Mouse (Mus musculus): ENCODE data around the gene Usp44. TPM values are rescaled to one million over a fixed set of nuclear protein-coding genes. Genes with fewer than 3 reads are reported as not detected.
"Not testable (repeated sequence)": the region's sequence is repeated elsewhere in the genome, so short reads cannot be mapped to it uniquely, and the experiment has no call there.

The Usp44 gene
- polyA plus RNA-seq, 1 experiment from 2014 or later, result 0.47 TPM

- Histone ChIP-seq H3K9ac (ENCODE audit: low read length) (peak overlapping the region; percentile 65), H3K36me3 (ENCODE audit: control insufficient read depth, insufficient read depth) (no peaks in the 10 kb centered on the region), H3K9me3 (replicated peaks; ENCODE audit: control insufficient read depth, low read length) (no peaks in the 10 kb centered on the region), H3K27me3 (ENCODE audit: control insufficient read depth, insufficient read depth, low read length) (peaks cover 43% of the 10 kb centered on the region), H3K27ac (ENCODE audit: low read length) (no peak overlapping the region), H3K4me3 (ENCODE audit: low read length) (peak overlapping the region; percentile 84), H3K4me1 (ENCODE audit: control insufficient read depth, insufficient read depth, low read length) (0 out of 2 replicates have a peak, but pooled peaks cover 6% of the 10 kb centered on the region), H3K4me2 (ENCODE audit: low read depth, low read length) (peak overlapping the region; percentile 99)
- peak; percentile 90 for ATAC-seq (replicated peaks; ENCODE audit: extremely low read depth, insufficient read depth, low FRiP score)
- WGBS, result under 1% methylated on average over 75 of the region's 75 CpGs
Measured at GRCm38 (mm10) chr10:93833699-93834393, 2.5 kb downstream of the Usp44 start.

- WGBS, result 11% methylated on average over 13 of the region's 13 CpGs
- Histone ChIP-seq H3K4me3 (ENCODE audit: low read length) (peak overlapping the region; percentile 84), H3K36me3 (ENCODE audit: control insufficient read depth, insufficient read depth) (no peaks in the 10 kb centered on the region), H3K9me3 (replicated peaks; ENCODE audit: control insufficient read depth, low read length) (no peaks in the 10 kb centered on the region), H3K27ac (ENCODE audit: low read length) (no peak overlapping the region), H3K4me2 (ENCODE audit: low read depth, low read length) (peak overlapping the region; percentile 99), H3K27me3 (ENCODE audit: control insufficient read depth, insufficient read depth, low read length) (peaks cover 43% of the 10 kb centered on the region), H3K9ac (ENCODE audit: low read length) (peak overlapping the region; percentile 65), H3K4me1 (ENCODE audit: control insufficient read depth, insufficient read depth, low read length) (0 out of 2 replicates have a peak, but pooled peaks cover 6% of the 10 kb centered on the region)
- no peak for ATAC-seq (replicated peaks; ENCODE audit: extremely low read depth, insufficient read depth, low FRiP score)
Measured at GRCm38 (mm10) chr10:93834394-93834745, 3.0 kb downstream of the Usp44 start.

DNA sequence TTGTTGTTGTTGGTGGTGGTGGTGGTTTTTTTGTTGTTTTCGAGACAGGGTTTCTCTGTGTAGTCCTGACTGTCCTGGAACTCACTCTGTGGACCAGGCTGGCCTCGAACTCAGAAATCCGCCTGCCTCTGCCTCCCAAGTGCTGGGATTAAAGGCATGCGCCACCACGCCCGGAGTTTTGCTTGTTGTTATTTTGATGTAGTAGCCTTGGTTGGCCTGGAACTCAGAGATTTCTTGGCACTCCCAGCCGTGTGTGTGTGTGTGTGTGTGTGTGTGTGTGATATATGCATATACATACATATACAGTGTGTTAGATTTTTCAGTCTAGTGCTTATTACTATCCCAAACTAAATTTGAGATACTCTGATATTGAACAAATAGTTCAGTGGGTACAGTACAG lies 3.8 kb downstream of the Usp44 start:
- not testable (repeated sequence) for H3K9ac ChIP-seq (ENCODE audit: low read length); H3K4me1 ChIP-seq (ENCODE audit: control insufficient read depth, insufficient read depth, low read length); H3K27ac ChIP-seq (ENCODE audit: low read length); H3K9me3 ChIP-seq (replicated peaks; ENCODE audit: control insufficient read depth, low read length); H3K4me3 ChIP-seq (ENCODE audit: low read length); ATAC-seq (replicated peaks; ENCODE audit: extremely low read depth, insufficient read depth, low FRiP score); H3K4me2 ChIP-seq (ENCODE audit: low read depth, low read length); H3K36me3 ChIP-seq (ENCODE audit: control insufficient read depth, insufficient read depth)
- WGBS, result 85% methylated on average over 7 of the region's 7 CpGs
- peaks cover 41% of the 10 kb centered on the region for H3K27me3 ChIP-seq (ENCODE audit: control insufficient read depth, insufficient read depth, low read length)

GRCm38 (mm10) chr10:93846706-93847105 lies 15.4 kb downstream of the Usp44 start:
- 90% methylated on average over 13 of the region's 13 CpGs for WGBS
- Histone ChIP-seq H3K4me1 (ENCODE audit: control insufficient read depth, insufficient read depth, low read length) (no peaks in the 10 kb centered on the region), H3K9ac (ENCODE audit: low read length) (no peak overlapping the region), H3K36me3 (ENCODE audit: control insufficient read depth, insufficient read depth) (no peaks in the 10 kb centered on the region), H3K4me3 (ENCODE audit: low read length) (no peak overlapping the region), H3K9me3 (replicated peaks; ENCODE audit: control insufficient read depth, low read length) (peaks cover 16% of the 10 kb centered on the region), H3K27ac (ENCODE audit: low read length) (no peak overlapping the region), H3K27me3 (ENCODE audit: control insufficient read depth, insufficient read depth, low read length) (no peaks in the 10 kb centered on the region), H3K4me2 (ENCODE audit: low read depth, low read length) (no peak overlapping the region)
- ATAC-seq (replicated peaks; ENCODE audit: extremely low read depth, insufficient read depth, low FRiP score), result no peak

GRCm38 (mm10) chr10:93855126-93855525 lies 23.8 kb downstream of the Usp44 start:
- no peak for ATAC-seq (replicated peaks; ENCODE audit: extremely low read depth, insufficient read depth, low FRiP score)
- H3K9me3 ChIP-seq (replicated peaks; ENCODE audit: control insufficient read depth, low read length), result no peaks in the 10 kb centered on the region
- 87% methylated on average over 9 of the region's 9 CpGs for WGBS
- no peak overlapping the region for H3K9ac ChIP-seq (ENCODE audit: low read length)
- H3K36me3 ChIP-seq (ENCODE audit: control insufficient read depth, insufficient read depth), result peaks cover 7% of the 10 kb centered on the region
- no peaks in the 10 kb centered on the region for H3K27me3 ChIP-seq (ENCODE audit: control insufficient read depth, insufficient read depth, low read length)
- H3K27ac ChIP-seq (ENCODE audit: low read length), result no peak overlapping the region
- H3K4me2 ChIP-seq (ENCODE audit: low read depth, low read length), result no peak overlapping the region
- H3K4me3 ChIP-seq (ENCODE audit: low read length), result no peak overlapping the region
- H3K4me1 ChIP-seq (ENCODE audit: control insufficient read depth, insufficient read depth, low read length), result no peaks in the 10 kb centered on the region

- no peak overlapping the region for H3K27ac ChIP-seq (ENCODE audit: low read length)
- no peaks in the 10 kb centered on the region for H3K4me1 ChIP-seq (ENCODE audit: control insufficient read depth, insufficient read depth, low read length)
- H3K4me3 ChIP-seq (ENCODE audit: low read length), result no peak overlapping the region
- H3K36me3 ChIP-seq (ENCODE audit: control insufficient read depth, insufficient read depth), result peaks cover 9% of the 10 kb centered on the region
- H3K9me3 ChIP-seq (replicated peaks; ENCODE audit: control insufficient read depth, low read length), result no peaks in the 10 kb centered on the region
- 90% methylated on average over 6 of the region's 6 CpGs for WGBS
- no peaks in the 10 kb centered on the region for H3K27me3 ChIP-seq (ENCODE audit: control insufficient read depth, insufficient read depth, low read length)
- no peak for ATAC-seq (replicated peaks; ENCODE audit: extremely low read depth, insufficient read depth, low FRiP score)
- H3K4me2 ChIP-seq (ENCODE audit: low read depth, low read length), result no peak overlapping the region
- H3K9ac ChIP-seq (ENCODE audit: low read length), result no peak overlapping the region
Measured at GRCm38 (mm10) chr10:93856095-93856494, 24.7 kb downstream of the Usp44 start.

GRCm38 (mm10) chr10:93868401-93868800 lies 37.0 kb downstream of the Usp44 start:
- Histone ChIP-seq H3K36me3 (ENCODE audit: control insufficient read depth, insufficient read depth) (peaks cover 47% of the 10 kb centered on the region), H3K4me2 (ENCODE audit: low read depth, low read length) (no peak overlapping the region), H3K9me3 (replicated peaks; ENCODE audit: control insufficient read depth, low read length) (no peaks in the 10 kb centered on the region), H3K4me3 (ENCODE audit: low read length) (no peak overlapping the region), H3K4me1 (ENCODE audit: control insufficient read depth, insufficient read depth, low read length) (no peaks in the 10 kb centered on the region), H3K27me3 (ENCODE audit: control insufficient read depth, insufficient read depth, low read length) (no peaks in the 10 kb centered on the region), H3K27ac (ENCODE audit: low read length) (no peak overlapping the region), H3K9ac (ENCODE audit: low read length) (no peak overlapping the region)
- WGBS, result 93% methylated on average over 7 of the region's 7 CpGs
- no peak for ATAC-seq (replicated peaks; ENCODE audit: extremely low read depth, insufficient read depth, low FRiP score)

- no peaks in the 10 kb centered on the region for H3K9me3 ChIP-seq (replicated peaks; ENCODE audit: control insufficient read depth, low read length)
- H3K9ac ChIP-seq (ENCODE audit: low read length), result no peak overlapping the region
- WGBS, result 90% methylated on average over 4 of the region's 4 CpGs
- ATAC-seq (replicated peaks; ENCODE audit: extremely low read depth, insufficient read depth, low FRiP score), result no peak
- H3K4me2 ChIP-seq (ENCODE audit: low read depth, low read length), result no peak overlapping the region
- H3K27ac ChIP-seq (ENCODE audit: low read length), result no peak overlapping the region
- no peaks in the 10 kb centered on the region for H3K4me1 ChIP-seq (ENCODE audit: control insufficient read depth, insufficient read depth, low read length)
- no peak overlapping the region for H3K4me3 ChIP-seq (ENCODE audit: low read length)
- H3K27me3 ChIP-seq (ENCODE audit: control insufficient read depth, insufficient read depth, low read length), result no peaks in the 10 kb centered on the region
- peaks cover 45% of the 10 kb centered on the region for H3K36me3 ChIP-seq (ENCODE audit: control insufficient read depth, insufficient read depth)
Measured at GRCm38 (mm10) chr10:93868886-93869285, 37.5 kb downstream of the Usp44 start.

- ATAC-seq (replicated peaks; ENCODE audit: extremely low read depth, insufficient read depth, low FRiP score), result no peak
- peaks cover 17% of the 10 kb centered on the region for H3K36me3 ChIP-seq (ENCODE audit: control insufficient read depth, insufficient read depth)
- WGBS, result 81% methylated on average over 1 of the region's 1 CpGs
Measured at GRCm38 (mm10) chr10:93876772-93877171, 45.4 kb downstream of the Usp44 start.

More at GRCm38 (mm10) chr10:93876772-93877171, 45.4 kb downstream of the Usp44 start:
- Histone ChIP-seq H3K9me3 (replicated peaks; ENCODE audit: control insufficient read depth, low read length) (no peaks in the 10 kb centered on the region), H3K27me3 (ENCODE audit: control insufficient read depth, insufficient read depth, low read length) (no peaks in the 10 kb centered on the region), H3K4me1 (ENCODE audit: control insufficient read depth, insufficient read depth, low read length) (no peaks in the 10 kb centered on the region), H3K27ac (ENCODE audit: low read length) (no peak overlapping the region), H3K4me3 (ENCODE audit: low read length) (no peak overlapping the region), H3K9ac (ENCODE audit: low read length) (no peak overlapping the region), H3K4me2 (ENCODE audit: low read depth, low read length) (no peak overlapping the region)
